ENCODE assay signal across 8 mouse cellular contexts in the genomic region with DNA sequence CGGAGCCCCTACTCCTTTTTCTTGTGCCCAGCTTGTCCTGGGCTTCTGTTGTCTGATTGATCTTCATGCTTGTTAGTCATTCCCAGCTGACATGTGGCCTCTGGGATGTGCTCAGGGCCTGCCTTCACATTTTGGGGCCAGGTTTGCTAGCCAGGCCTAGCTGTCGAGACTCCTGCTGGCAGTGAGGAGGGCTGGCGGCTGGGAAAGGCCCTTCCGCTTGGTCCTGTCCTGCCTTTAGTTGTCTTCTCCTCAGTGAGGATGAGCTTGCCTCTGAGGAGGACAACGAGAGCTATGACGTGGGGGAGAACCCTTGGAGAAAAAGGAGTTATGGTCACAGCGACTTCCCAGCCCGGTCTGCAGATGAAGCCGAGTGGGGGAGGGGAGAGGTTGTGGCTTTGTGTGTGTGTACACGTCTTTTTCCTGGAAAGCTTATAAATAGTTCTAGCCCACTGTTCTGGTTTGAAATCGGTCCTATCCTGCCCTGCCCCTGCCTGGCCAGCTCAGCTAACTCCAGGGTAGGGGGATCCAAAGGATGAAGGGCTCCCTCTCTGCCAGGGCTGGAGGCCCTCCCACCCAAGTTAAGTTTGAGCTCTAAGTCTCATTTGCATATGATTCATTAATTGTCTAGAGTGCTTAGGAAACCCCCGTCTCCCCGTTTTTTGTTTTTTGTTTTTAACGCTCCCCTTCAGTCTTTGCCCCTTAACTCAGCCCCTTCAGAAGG. TPM values are rescaled to one million over a fixed set of nuclear protein-coding genes. Genes with fewer than 3 reads are reported as not detected.
DNase-seq lines count a peak whose midpoint lies in the region; ATAC-seq and TF ChIP-seq lines count a peak whose summit lies in the region.
"Had no signal": no experiment of that assay in that cellular context is flagged by ENCODE, and none has a peak within 500 bp of the region (broad histone marks: within the 10 kb centered on the region; RNA-seq: fewer than 3 reads in every experiment).

No protein-coding gene starts in this region.

- no peak for TF ChIP-seq POLR2A in bone marrow macrophage, adult 2 months (IDR thresholded peaks at IDR 0.05; ENCODE audit: borderline replicate concordance, low read depth, low read length)

- TF ChIP-seq CTCF in bone marrow macrophage, adult 2 months (IDR thresholded peaks at IDR 0.05; ENCODE audit: low read depth, low read length): no peak; the same call in 1 of the 2 replicates

- intact Hi-C loops in heart, postnatal 10 days (cut with DNase I): no loop called here

- H3K9me3 ChIP-seq in liver, embryonic 13.5 days (replicated peaks): no peaks in the 10 kb centered on the region

- 31% methylated on average over 14 of the region's 14 CpGs for WGBS in liver, embryonic 13.5 days (ENCODE audit: insufficient replicate concordance)

- H3K9ac ChIP-seq in liver, embryonic 13.5 days: peak overlapping the region; percentile 15; the same call in 1 of the 2 replicates

- peak; percentile 5 for DNase-seq in ovary, postnatal 14 days (ENCODE audit: low spot score)
- no peak for DNase-seq in ovary, postnatal 10 days (ENCODE audit: low spot score)
- peak; percentile 61 to 72 for DNase-seq in heart, postnatal 10 days
- no peak for DNase-seq in liver, embryonic 13.5 days
- peak; percentile 66 for DNase-seq in yolk sac, embryonic 10.5 days (ENCODE audit: low spot score)

- peak overlapping the region; percentile 44 for H3K4me3 ChIP-seq in bone marrow macrophage, adult 2 months (ENCODE audit: insufficient read depth, low read length)
- H3K4me3 ChIP-seq in liver, embryonic 13.5 days (replicated peaks): no peak overlapping the region

- no peak for ATAC-seq in liver, embryonic 13.5 days (ENCODE audit: low read depth)
- ATAC-seq in frontal cortex, adult (ENCODE audit: low TSS enrichment): no peak

- no peaks in the 10 kb centered on the region for H3K36me3 ChIP-seq in liver, embryonic 13.5 days

- peak overlapping the region; percentile 95 for H3K27ac ChIP-seq in bone marrow macrophage, adult 2 months (ENCODE audit: insufficient read depth, low read depth, low read length)
- peak overlapping the region; percentile 81 for H3K27ac ChIP-seq in liver, embryonic 13.5 days

- H3K27me3 ChIP-seq in liver, embryonic 13.5 days: peaks cover 23% of the 10 kb centered on the region

- H3K4me1 ChIP-seq in bone marrow macrophage, adult 2 months (ENCODE audit: control insufficient read depth, insufficient read depth, low read length): peaks cover 72% of the 10 kb centered on the region
- peaks cover 96% of the 10 kb centered on the region for H3K4me1 ChIP-seq in liver, embryonic 13.5 days (replicated peaks)

- peak overlapping the region; percentile 89 for H3K4me2 ChIP-seq in liver, embryonic 13.5 days

RNA-seq across cellular contexts. Expression of a gene that starts 16.3 kb away (rescaled TPM):
- 24.0 and 25.9 TPM in 2 replicates for polyA plus RNA-seq in bone marrow macrophage, adult 2 months (2012; ENCODE audit: insufficient read depth, insufficient read length, missing spikeins)
- 10 to 100 TPM; 31.9 to 33.0 TPM for total RNA-seq in heart, postnatal 10 days (2021)
- 3.4 and 3.8 TPM in 2 replicates for polyA plus RNA-seq in liver, embryonic 13.5 days (2015; fragmentation: Nextera tagmentation; extraction: Ambion mirVana)

RNA-seq across cellular contexts. Expression of a gene that starts 36.3 kb away (rescaled TPM):
- polyA plus RNA-seq in bone marrow macrophage, adult 2 months (2012; ENCODE audit: insufficient read depth, insufficient read length, missing spikeins): 4.8 and 6.9 TPM in 2 replicates
- total RNA-seq in heart, postnatal 10 days (2021): 1 to 10 TPM; 3.3 to 3.6 TPM
- polyA plus RNA-seq in liver, embryonic 13.5 days (2015; fragmentation: Nextera tagmentation; extraction: Ambion mirVana): 69.1 and 79.8 TPM in 2 replicates

RNA-seq across cellular contexts. Expression of a gene that starts 38.9 kb away (rescaled TPM):
- polyA plus RNA-seq in bone marrow macrophage, adult 2 months (2012; ENCODE audit: insufficient read depth, insufficient read length, missing spikeins): not detected in 2 replicates
- total RNA-seq in heart, postnatal 10 days (2021): 1 to 10 TPM; 1.3 to 2.0 TPM
- polyA plus RNA-seq in liver, embryonic 13.5 days (2015; fragmentation: Nextera tagmentation; extraction: Ambion mirVana): not detected in 2 replicates
- total RNA-seq: common myeloid progenitor, adult 5-6 weeks had no signal

Comparison
In these comparisons a context has a peak if more than half of its experiments do, and no peak if none do; other contexts are left out.
1. DNase-seq: peak in ovary, postnatal 14 days (single experiment), heart, postnatal 10 days (2 of 2) and yolk sac, embryonic 10.5 days (single experiment); none in ovary, postnatal 10 days (single experiment) and liver, embryonic 13.5 days (single experiment).